Mouse (Mus musculus): ENCODE measurements around the gene Adam33. TPM values are rescaled to one million over a fixed set of nuclear protein-coding genes. Genes with fewer than 3 reads are reported as not detected.

Adam33 gene
- polyA plus RNA-seq, 1 experiment from 2014 or later, result 4.9 TPM

DNA sequence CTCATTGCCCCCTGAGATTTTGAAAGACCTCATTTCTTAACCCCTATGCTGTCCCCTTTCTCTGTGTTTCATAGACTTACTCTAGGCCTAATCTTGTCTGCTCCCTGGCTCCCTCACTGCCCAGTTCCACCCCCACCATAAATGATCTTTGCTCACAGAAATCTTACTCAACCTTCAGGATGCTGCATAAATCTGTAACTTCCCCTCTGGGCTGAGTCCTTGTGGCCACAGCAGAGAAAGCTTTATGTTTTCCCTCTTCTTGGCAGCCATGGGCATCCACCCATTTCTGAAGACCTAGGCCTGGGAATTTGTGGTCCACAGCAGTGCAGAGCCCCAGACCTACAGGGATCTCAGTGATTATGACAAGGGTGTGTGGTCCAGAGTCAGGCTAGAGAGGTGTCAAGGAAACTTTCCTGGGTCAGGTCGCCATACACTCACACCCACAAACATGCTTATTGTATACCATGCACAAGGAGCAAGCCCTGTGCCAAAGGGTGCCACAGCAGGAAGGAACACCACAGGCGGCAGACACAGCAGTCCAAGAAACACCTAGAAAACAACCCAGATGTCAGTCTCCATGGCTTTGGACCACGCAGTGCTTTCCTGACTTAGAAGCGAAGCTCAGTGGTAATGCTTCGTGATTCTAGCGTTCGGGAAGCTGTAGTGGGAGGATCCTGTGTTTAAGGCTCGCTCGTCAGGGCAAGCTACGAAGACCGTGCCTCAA lies 23.2 kb upstream of the Adam33 start, which contains the start of gene Siglec1:
TSS of gene Siglec1 (minus strand) at position 99 of the 724 bp plus-strand sequence.
- no peak within 1 kb of the TSS for H3K4me2 ChIP-seq
- peaks cover 12% of the 10 kb centered on the region for H3K4me1 ChIP-seq
- 75% methylated on average over 11 of the region's 11 CpGs for WGBS
- no peaks in the 10 kb centered on the region for H3K9me3 ChIP-seq (replicated peaks)
- H3K27ac ChIP-seq, result peak within 1 kb of the TSS; percentile 37; the same call in 1 of the 2 replicates
- no peaks in the 10 kb centered on the region for H3K36me3 ChIP-seq
- no peak for ATAC-seq (replicated peaks; ENCODE audit: low FRiP score)
- no peak within 1 kb of the TSS for H3K4me3 ChIP-seq (replicated peaks)
- H3K27me3 ChIP-seq, result no peaks in the 10 kb centered on the region
- no peak within 1 kb of the TSS for H3K9ac ChIP-seq

DNA sequence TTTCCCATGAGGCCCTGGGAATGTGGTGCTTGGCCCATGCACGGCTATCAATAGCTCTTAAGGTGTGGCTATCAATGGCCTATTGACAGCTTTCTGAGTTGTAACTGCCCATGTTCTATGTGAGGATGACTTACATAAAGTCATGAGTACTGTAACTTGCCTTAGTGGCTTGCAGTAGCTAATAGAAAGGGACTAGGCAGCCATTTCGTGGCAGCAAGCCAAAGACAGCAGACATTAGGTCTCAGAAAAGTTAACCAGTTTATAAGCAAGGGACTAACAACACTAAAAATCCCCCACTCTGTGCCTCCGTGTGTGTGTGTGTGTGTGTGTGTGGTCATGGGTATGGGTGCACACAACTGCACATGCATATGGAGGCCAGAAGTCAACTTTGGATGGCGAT lies 20.6 kb upstream of the Adam33 start:
- 83% methylated on average over 4 of the region's 4 CpGs for WGBS
- ATAC-seq (replicated peaks; ENCODE audit: low FRiP score), result no peak
- Histone ChIP-seq H3K27me3 (no peaks in the 10 kb centered on the region), H3K4me2 (no peak overlapping the region), H3K36me3 (no peaks in the 10 kb centered on the region), H3K27ac (no peak overlapping the region), H3K9me3 (replicated peaks) (no peaks in the 10 kb centered on the region), H3K9ac (no peak overlapping the region), H3K4me1 (peaks cover 12% of the 10 kb centered on the region), H3K4me3 (replicated peaks) (no peak overlapping the region)

DNA sequence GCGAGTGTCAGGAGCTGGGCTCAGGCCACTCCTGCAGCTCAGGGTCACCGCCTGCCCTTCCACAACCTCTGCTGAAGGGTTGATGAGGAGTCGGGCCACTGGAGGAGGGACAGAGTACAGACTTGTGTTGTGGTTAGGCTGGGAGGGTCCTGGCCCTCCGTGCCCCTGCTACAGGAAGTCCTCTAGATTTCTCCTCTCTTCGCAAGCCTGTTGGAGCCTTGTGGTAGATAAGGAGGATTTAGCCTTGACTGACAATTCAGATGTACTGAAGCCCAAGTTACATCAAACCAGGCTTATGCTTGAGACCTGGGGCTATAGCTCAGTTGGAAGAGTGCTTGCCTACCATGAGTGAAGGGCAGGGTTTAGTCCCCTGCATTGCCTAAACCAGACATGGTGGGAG lies 16.9 kb upstream of the Adam33 start:
- Histone ChIP-seq H3K27me3 (no peaks in the 10 kb centered on the region), H3K4me1 (no peaks in the 10 kb centered on the region), H3K4me2 (no peak overlapping the region), H3K9ac (no peak overlapping the region), H3K36me3 (no peaks in the 10 kb centered on the region), H3K27ac (no peak overlapping the region), H3K9me3 (replicated peaks) (no peaks in the 10 kb centered on the region), H3K4me3 (replicated peaks) (no peak overlapping the region)
- no peak for ATAC-seq (replicated peaks; ENCODE audit: low FRiP score)
- WGBS, result 66% methylated on average over 5 of the region's 5 CpGs

DNA sequence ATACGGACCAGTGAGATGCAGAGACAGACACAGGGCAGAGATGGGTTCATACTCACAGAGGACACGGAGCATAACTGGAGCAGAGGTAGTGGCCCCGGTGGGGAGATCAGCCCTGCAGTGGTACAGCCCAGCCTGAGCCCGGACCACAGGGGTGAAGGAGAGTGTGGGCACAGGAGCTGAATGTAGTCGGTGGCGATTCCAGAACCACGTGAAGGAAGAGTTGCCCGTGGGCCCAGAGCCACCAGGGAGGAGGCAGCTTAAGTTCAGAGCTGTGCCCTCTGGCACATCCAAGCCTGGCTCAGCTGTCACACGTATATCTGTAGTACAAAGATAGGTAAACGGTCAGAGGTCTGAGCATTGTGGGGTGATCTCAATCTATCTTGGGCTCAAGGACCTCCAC lies 8.9 kb upstream of the Adam33 start:
- H3K4me3 ChIP-seq (replicated peaks), result no peak overlapping the region
- H3K27ac ChIP-seq, result no peak overlapping the region
- H3K4me1 ChIP-seq, result no peaks in the 10 kb centered on the region
- H3K9me3 ChIP-seq (replicated peaks), result no peaks in the 10 kb centered on the region
- no peak overlapping the region for H3K4me2 ChIP-seq
- ATAC-seq (replicated peaks; ENCODE audit: low FRiP score), result no peak
- H3K27me3 ChIP-seq, result no peaks in the 10 kb centered on the region
- H3K36me3 ChIP-seq, result no peaks in the 10 kb centered on the region
- WGBS, result 88% methylated on average over 10 of the region's 10 CpGs
- no peak overlapping the region for H3K9ac ChIP-seq

DNA sequence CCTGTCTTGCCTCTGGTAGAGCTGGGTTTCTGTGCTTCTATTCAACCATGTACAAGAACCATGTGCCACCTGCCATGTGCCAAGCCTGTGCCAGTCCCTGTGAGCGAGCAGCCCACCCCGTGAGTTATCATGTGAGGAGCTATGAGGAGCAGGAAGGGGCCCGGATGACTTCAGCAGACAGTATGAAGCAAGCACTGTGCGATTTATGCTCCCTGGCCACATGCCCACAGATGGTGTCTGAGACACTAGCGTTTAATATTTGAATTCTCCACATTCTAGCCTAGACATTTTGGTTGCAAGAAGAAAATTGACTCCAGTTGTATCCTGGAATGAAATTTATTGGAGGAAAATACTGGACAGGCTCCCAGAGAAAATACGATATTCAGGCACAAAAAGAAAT lies 3.9 kb upstream of the Adam33 start:
- no peak overlapping the region for H3K9ac ChIP-seq
- no peak overlapping the region for H3K4me3 ChIP-seq (replicated peaks)
- H3K9me3 ChIP-seq (replicated peaks), result no peaks in the 10 kb centered on the region
- ATAC-seq (replicated peaks; ENCODE audit: low FRiP score), result no peak
- WGBS, result 57% methylated on average over 6 of the region's 6 CpGs
- peaks cover 16% of the 10 kb centered on the region for H3K4me1 ChIP-seq
- no peaks in the 10 kb centered on the region for H3K36me3 ChIP-seq
- H3K4me2 ChIP-seq, result no peak overlapping the region
- H3K27me3 ChIP-seq, result peaks cover 29% of the 10 kb centered on the region
- no peak overlapping the region for H3K27ac ChIP-seq

DNA sequence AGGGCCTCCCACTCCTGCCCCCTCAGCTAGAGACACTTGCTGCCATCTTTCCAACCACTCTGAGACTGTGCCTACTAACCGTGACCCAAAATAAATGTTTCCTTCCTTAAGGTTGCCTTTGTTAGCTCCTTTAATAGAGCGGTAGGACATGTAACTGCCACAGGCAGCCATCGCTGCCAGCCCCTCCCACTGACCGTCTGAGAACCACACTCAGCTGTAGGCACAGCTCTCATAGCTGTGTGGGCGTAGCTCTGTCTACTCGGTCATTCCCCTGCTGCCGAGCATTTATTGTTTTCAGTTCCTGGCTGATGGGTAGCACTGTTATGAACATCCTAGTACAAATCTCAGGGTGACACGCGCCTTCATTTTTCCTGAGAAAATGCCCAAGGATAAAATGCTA lies 2.7 kb upstream of the Adam33 start:
- Histone ChIP-seq H3K9ac (no peak overlapping the region), H3K36me3 (no peaks in the 10 kb centered on the region), H3K4me1 (peaks cover 16% of the 10 kb centered on the region), H3K4me2 (no peak overlapping the region), H3K9me3 (replicated peaks) (no peaks in the 10 kb centered on the region), H3K4me3 (replicated peaks) (no peak overlapping the region), H3K27ac (no peak overlapping the region), H3K27me3 (peaks cover 40% of the 10 kb centered on the region)
- no peak for ATAC-seq (replicated peaks; ENCODE audit: low FRiP score)
- WGBS, result 53% methylated on average over 9 of the region's 9 CpGs

DNA sequence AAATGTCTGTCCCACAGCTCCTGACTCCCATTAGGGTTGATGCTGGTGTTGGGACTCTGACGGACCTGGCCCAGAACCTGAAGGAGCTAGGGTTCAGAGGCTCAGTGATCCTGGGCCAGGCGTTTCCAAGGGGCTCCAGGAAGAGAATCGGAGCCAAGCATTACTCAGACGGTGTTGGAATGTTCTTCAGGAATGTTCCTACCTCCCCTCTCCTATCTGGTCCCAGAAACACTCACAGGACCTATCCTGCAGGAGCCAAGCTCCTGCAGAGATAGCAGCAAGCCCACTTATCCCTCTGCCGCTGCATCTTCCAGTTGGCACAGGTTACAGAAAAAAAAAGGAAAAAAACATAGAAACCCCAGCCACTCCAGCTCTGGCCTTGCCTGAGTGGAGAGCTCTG lies 2.0 kb downstream of the Adam33 start:
- no peak overlapping the region for H3K27ac ChIP-seq
- H3K4me1 ChIP-seq, result peaks cover 35% of the 10 kb centered on the region
- peaks cover 40% of the 10 kb centered on the region for H3K27me3 ChIP-seq
- H3K4me3 ChIP-seq (replicated peaks), result no peak overlapping the region
- no peaks in the 10 kb centered on the region for H3K9me3 ChIP-seq (replicated peaks)
- no peak overlapping the region for H3K9ac ChIP-seq
- no peaks in the 10 kb centered on the region for H3K36me3 ChIP-seq
- WGBS, result 63% methylated on average over 5 of the region's 5 CpGs
- no peak overlapping the region for H3K4me2 ChIP-seq
- no peak for ATAC-seq (replicated peaks; ENCODE audit: low FRiP score)

DNA sequence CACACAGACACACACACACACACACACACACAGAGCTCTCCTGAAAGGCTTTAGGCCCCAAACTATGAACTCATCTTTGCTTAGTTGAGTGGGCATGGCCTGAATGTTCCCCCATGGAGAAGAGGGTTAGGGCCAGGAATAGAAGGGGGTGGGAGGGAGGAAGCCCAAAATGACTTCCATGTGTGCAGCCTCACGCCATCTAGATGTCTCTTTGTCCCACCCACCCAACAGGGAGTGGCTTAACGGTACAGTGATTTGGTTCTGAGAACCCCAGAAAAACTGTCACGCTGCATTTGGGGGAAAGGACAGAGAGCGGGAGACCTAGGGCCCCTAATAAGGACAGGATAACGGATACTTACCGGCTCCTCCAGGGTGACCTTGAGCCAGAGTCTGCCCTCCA lies 2.8 kb downstream of the Adam33 start:
- no peak overlapping the region for H3K9ac ChIP-seq
- H3K9me3 ChIP-seq (replicated peaks), result no peaks in the 10 kb centered on the region
- 49% methylated on average over 6 of the region's 6 CpGs for WGBS
- H3K4me3 ChIP-seq (replicated peaks), result no peak overlapping the region
- H3K36me3 ChIP-seq, result no peaks in the 10 kb centered on the region
- no peak overlapping the region for H3K4me2 ChIP-seq
- H3K4me1 ChIP-seq, result peaks cover 39% of the 10 kb centered on the region
- H3K27ac ChIP-seq, result no peak overlapping the region
- peaks cover 41% of the 10 kb centered on the region for H3K27me3 ChIP-seq
- ATAC-seq (replicated peaks; ENCODE audit: low FRiP score), result no peak

DNA sequence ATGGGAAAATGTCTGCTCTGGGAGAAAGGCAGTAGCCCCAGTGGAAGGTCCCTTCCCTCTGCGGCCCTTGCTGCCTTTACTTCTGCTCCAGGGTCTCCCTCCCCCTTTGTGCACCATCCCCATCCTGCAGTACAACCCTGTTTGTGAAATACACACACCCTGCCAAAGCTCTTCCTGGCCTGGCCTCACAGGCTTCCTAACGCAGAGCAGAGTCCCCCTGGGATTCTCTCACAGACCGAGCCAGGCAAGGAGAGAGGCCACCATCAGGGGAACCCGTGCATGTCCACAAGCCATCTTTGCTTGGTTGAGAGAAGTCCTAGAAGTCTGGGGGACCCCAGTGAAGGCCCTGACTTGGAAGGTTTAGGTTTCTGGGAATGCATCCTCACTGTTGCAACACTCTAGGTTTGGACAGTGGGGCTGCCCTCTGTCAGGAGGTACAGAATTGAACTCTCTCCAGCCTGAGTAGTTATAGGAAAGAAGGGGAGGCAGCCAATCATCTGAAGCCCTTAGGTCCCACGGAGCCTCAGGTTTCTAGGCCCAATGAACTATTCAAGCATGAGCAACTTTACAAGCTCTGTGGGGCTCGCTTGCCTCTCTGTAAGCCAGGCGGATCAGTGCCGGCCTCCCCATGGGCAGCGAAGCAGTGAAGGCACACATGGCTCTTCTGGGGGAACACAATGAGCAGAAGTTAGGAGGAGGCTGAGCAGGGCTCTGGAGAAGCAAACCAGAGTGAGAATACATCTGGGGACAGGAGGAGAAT lies 3.7 kb downstream of the Adam33 start:
- Histone ChIP-seq H3K27me3 (peaks cover 44% of the 10 kb centered on the region), H3K9me3 (replicated peaks) (no peaks in the 10 kb centered on the region), H3K9ac (no peak overlapping the region), H3K4me1 (peaks cover 48% of the 10 kb centered on the region), H3K4me3 (replicated peaks) (no peak overlapping the region), H3K27ac (peak overlapping the region; percentile 74), H3K36me3 (no peaks in the 10 kb centered on the region), H3K4me2 (no peak overlapping the region)
- peak; percentile 27 for ATAC-seq (replicated peaks; ENCODE audit: low FRiP score)
- WGBS, result 35% methylated on average over 9 of the region's 9 CpGs

DNA sequence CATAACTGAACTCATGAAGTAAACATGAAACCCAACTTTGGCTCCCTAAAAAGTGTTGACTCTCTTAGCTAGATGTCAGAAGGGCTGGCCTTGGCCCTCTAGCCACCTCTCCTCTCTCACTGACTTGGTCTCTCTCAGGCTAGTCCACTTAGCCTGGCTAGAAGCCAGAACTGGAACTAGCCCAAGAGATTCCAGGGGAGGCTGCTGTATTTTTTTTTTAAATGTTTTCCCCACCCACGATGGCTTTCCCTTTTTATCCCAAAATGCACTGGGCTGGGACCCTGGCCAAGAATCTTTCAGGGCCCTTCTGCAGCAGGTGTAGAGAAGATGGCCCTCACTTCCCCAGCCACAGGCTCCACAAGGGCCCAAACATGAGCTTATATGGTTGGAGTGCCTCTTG lies 4.2 kb downstream of the Adam33 start:
- Histone ChIP-seq H3K27me3 (peaks cover 44% of the 10 kb centered on the region), H3K9me3 (replicated peaks) (no peaks in the 10 kb centered on the region), H3K27ac (peak overlapping the region; percentile 74; the same call in 1 of the 2 replicates), H3K4me1 (peaks cover 53% of the 10 kb centered on the region), H3K4me3 (replicated peaks) (no peak overlapping the region), H3K4me2 (no peak overlapping the region), H3K9ac (no peak overlapping the region), H3K36me3 (no peaks in the 10 kb centered on the region)
- ATAC-seq (replicated peaks; ENCODE audit: low FRiP score), result no peak
- WGBS, result 43% methylated on average over 1 of the region's 1 CpGs

DNA sequence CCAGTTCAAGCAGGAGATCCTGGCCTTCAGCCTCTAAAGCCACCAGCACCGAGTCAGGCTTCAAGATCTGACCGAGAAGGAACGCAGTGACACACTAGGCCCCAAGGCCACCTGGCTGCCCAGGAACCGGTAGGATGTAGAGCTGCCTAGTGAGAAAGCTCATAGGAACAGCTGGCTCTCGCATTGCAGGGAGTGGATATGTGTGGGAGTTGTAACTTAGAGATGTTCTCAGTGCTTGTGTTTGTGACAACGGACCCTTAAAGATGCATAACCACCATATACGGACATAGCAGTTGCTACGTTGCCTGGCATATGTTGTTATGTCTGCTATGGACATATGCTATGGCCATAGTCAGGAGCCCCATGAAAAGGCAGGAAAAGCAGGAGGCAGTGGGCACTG lies 4.9 kb downstream of the Adam33 start:
- 90% methylated on average over 8 of the region's 8 CpGs for WGBS
- Histone ChIP-seq H3K4me1 (peaks cover 60% of the 10 kb centered on the region), H3K4me2 (no peak overlapping the region), H3K9ac (no peak overlapping the region), H3K4me3 (replicated peaks) (no peak overlapping the region), H3K36me3 (no peaks in the 10 kb centered on the region), H3K9me3 (replicated peaks) (no peaks in the 10 kb centered on the region), H3K27ac (no peak overlapping the region), H3K27me3 (peaks cover 47% of the 10 kb centered on the region)
- no peak for ATAC-seq (replicated peaks; ENCODE audit: low FRiP score)

DNA sequence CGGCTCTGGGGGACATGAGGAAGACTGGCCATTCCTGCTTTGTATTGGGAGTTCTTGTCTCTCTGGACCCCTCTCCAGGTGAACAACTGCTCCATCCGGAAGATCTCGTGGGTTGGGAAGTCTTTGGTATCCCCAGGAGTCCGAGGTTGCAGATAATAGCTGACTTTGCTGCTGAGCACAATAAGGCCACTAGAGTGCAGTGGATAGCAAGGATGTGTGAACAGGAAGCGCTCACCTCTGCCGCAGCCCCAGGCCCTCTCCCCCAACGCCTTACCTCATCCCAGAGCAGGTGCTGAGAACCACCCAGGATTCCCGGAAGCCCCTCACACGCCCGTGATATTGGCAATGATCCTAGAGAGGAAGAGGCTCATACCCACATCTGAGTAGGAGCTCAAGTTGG lies 7.4 kb downstream of the Adam33 start:
- H3K4me2 ChIP-seq, result peak overlapping the region; percentile 35
- WGBS, result 2% methylated on average over 10 of the region's 10 CpGs
- ATAC-seq (replicated peaks; ENCODE audit: low FRiP score), result no peak; the same call in 1 of the 2 replicates
- no peaks in the 10 kb centered on the region for H3K36me3 ChIP-seq
- H3K4me3 ChIP-seq (replicated peaks), result no peak overlapping the region
- H3K9ac ChIP-seq, result no peak overlapping the region
- peaks cover 48% of the 10 kb centered on the region for H3K27me3 ChIP-seq
- H3K9me3 ChIP-seq (replicated peaks), result no peaks in the 10 kb centered on the region
- no peak overlapping the region for H3K27ac ChIP-seq
- peaks cover 56% of the 10 kb centered on the region for H3K4me1 ChIP-seq
